ENCODE assay signal across 8 mouse cellular contexts in the genomic region with DNA sequence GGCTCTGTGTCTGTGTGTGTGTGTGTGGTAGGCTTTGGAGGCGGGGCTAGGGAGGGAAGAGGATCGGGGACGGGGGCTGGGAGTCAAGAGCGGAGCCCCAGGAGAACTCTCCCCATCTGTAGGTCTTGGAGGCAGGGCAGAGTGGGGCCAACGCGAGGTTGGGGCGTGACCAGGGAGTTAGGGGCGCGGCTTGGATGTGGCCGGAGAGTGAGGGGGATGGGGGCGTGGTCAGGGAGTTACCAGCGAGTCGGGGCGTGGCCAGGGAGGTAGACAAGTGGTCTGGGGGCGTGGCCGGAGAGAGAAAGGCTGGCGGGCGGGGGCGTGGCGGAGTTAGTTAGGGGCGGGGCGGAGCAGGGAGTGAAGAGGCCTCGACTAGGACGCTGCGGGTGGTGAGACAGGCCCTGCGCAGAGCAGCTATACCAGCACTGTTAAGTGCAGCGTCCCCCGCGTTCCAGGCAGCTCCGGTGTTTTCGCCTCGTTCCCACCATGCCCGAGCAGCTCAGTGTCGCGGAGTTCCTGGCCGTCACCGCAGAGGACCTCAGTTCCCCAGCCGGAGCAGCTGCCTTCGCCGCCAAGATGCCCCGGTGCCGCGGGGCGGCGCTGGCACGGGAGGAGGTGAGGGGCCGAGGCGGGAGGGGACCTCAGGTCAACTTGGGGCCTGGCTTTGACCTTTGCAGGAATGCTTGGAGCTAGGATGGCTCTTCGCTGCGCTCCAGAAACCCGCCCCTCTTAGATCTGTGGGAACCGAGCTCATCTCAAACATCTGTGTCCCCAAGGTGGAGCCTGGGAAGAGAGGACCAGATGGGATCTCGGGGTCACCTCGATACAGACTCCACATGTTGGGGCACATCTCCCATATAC. TPM values are rescaled to one million over a fixed set of nuclear protein-coding genes. Genes with fewer than 3 reads are reported as not detected.
A peak's percentile ranks its signal among the peaks of the same experiment; 100 is the strongest.
DNase-seq lines count a peak whose midpoint lies in the region; ATAC-seq and TF ChIP-seq lines count a peak whose summit lies in the region.

A gene (plus strand): TSS at position 333 of the 861 bp plus-strand sequence.

- peak in 1 of 2 experiments; percentile 35; a peak in 1 of 4 replicates for TF ChIP-seq POLR2A in MEL (IDR thresholded peaks at IDR 0.05; ENCODE audit: control insufficient read depth in 1 of 2, insufficient read depth in 1 of 2, low read depth in 1 of 2, low read length in 2 of 2, poor library complexity in 1 of 2)
- no peak for TF ChIP-seq POLR2A in cerebellum, adult 2 months (IDR thresholded peaks at IDR 0.05; ENCODE audit: borderline replicate concordance, insufficient read depth, low read length)

- peak within 1 kb of the TSS; percentile 66 to 75 for H3K4me3 ChIP-seq in MEL (ENCODE audit: control insufficient read depth in 1 of 2, insufficient read depth in 1 of 2, low read depth in 2 of 2, low read length in 2 of 2)
- peak within 1 kb of the TSS; percentile 53 for H3K4me3 ChIP-seq in cerebellum, adult 2 months (replicated peaks; ENCODE audit: insufficient read depth, low read depth, low read length)
- peak within 1 kb of the TSS; percentile 57 for H3K4me3 ChIP-seq in lung, postnatal 0 days (ENCODE audit: low read depth, low read length)

- TF ChIP-seq CTCF in MEL (IDR thresholded peaks at IDR 0.05 in 2 of 3, conservative IDR thresholded peaks at IDR 0.05 in 1 of 3; ENCODE audit: control insufficient read depth in 1 of 3, insufficient read depth in 1 of 3, low read depth in 2 of 3, low read length in 3 of 3, poor library complexity in 1 of 3, severe bottlenecking in 1 of 3), result peak in 1 of 3 experiments; percentile 39; a peak in 2 of 6 replicates
- no peak for TF ChIP-seq CTCF in cerebellum, adult 2 months (IDR thresholded peaks at IDR 0.05; ENCODE audit: borderline replicate concordance, insufficient read depth, low read depth, low read length)
- TF ChIP-seq CTCF in lung, postnatal 0 days (IDR thresholded peaks at IDR 0.05), result peak; percentile 44

- peaks cover 2 to 10% of the 10 kb centered on the region in 2 experiments; a peak in 2 of 4 replicates for H3K4me1 ChIP-seq in MEL (ENCODE audit: control insufficient read depth in 1 of 2, insufficient read depth in 2 of 2, low read length in 2 of 2)
- no peaks in the 10 kb centered on the region for H3K4me1 ChIP-seq in cerebellum, adult 2 months (ENCODE audit: control insufficient read depth, insufficient read depth, low read length)
- H3K4me1 ChIP-seq in lung, postnatal 0 days (ENCODE audit: insufficient read depth, low read depth, low read length), result no peaks in the 10 kb centered on the region; the same call in 1 of the 2 replicates

- DNase-seq in MEL (ENCODE audit: low read depth, low spot score), result peak; percentile 96
- DNase-seq in cerebellum, adult 2 months, result peak; percentile 67 to 69
- peak; percentile 94 for DNase-seq in forelimb bud, embryonic 11.5 days (ENCODE audit: low read depth, low spot score)
- DNase-seq in layer of hippocampus, adult 9-11 months, result peak; percentile 93
- DNase-seq in lung, postnatal 0 days (ENCODE audit: low spot score), result peak; percentile 99
- peak; percentile 97 for DNase-seq in ovary, postnatal 14 days (ENCODE audit: low spot score)
- DNase-seq in thymus, postnatal 14 days, result peak; percentile 94

- H3K9me3 ChIP-seq in MEL (replicated peaks; ENCODE audit: insufficient read depth, low read length), result no peaks in the 10 kb centered on the region
- H3K9me3 ChIP-seq in lung, postnatal 0 days (ENCODE audit: low read length), result no peaks in the 10 kb centered on the region

- H3K79me2 ChIP-seq in MEL (ENCODE audit: control insufficient read depth, insufficient read depth, low read length, poor library complexity), result no peaks in the 10 kb centered on the region; the same call in 1 of the 2 replicates

- no peak within 1 kb of the TSS for H3K27ac ChIP-seq in MEL (ENCODE audit: control insufficient read depth, low read depth, low read length)
- no peak within 1 kb of the TSS for H3K27ac ChIP-seq in cerebellum, adult 2 months (ENCODE audit: insufficient read depth, low read length)
- H3K27ac ChIP-seq in lung, postnatal 0 days (ENCODE audit: low read length), result peak within 1 kb of the TSS; percentile 74

- peak; percentile 76 to 85 for ATAC-seq in hematopoietic stem cell, adult 5-6 weeks (replicated peaks in 1 of 2; ENCODE audit: insufficient read depth in 1 of 2, low FRiP score in 2 of 2, low TSS enrichment in 1 of 2, low read depth in 1 of 2, poor library complexity in 2 of 2, severe bottlenecking in 2 of 2)
- ATAC-seq in lung, postnatal 0 days, result peak; percentile 92

- 1% methylated on average over 54 of the region's 54 CpGs for WGBS in cerebellum, adult 2 months
- WGBS in lung, postnatal 0 days, result 1% methylated on average over 44 of the region's 54 CpGs

- H3K36me3 ChIP-seq in MEL (ENCODE audit: control insufficient read depth in 1 of 2, insufficient read depth in 2 of 2, low read length in 2 of 2), result peaks cover 0 to 3% of the 10 kb centered on the region in 2 experiments; a peak in 1 of 4 replicates
- no peaks in the 10 kb centered on the region for H3K36me3 ChIP-seq in lung, postnatal 0 days (ENCODE audit: insufficient read depth, low read length)

- peaks cover 0 to 19% of the 10 kb centered on the region in 2 experiments; a peak in 3 of 4 replicates for H3K27me3 ChIP-seq in MEL (ENCODE audit: control insufficient read depth in 1 of 2, insufficient read depth in 2 of 2, low read length in 2 of 2)
- H3K27me3 ChIP-seq in cerebellum, adult 2 months (ENCODE audit: control insufficient read depth, insufficient read depth, low read length), result no peaks in the 10 kb centered on the region
- H3K27me3 ChIP-seq in lung, postnatal 0 days (replicated peaks; ENCODE audit: insufficient read depth, low read length), result no peaks in the 10 kb centered on the region

- H3K4me2 ChIP-seq in lung, postnatal 0 days (replicated peaks; ENCODE audit: low read depth, low read length), result peak within 1 kb of the TSS; percentile 97

- TF ChIP-seq EP300 in MEL (IDR thresholded peaks at IDR 0.05; ENCODE audit: low read depth in 1 of 2, low read length in 2 of 2), result no peak
- TF ChIP-seq EP300 in lung, postnatal 0 days (IDR thresholded peaks at IDR 0.05), result no peak

- no peak for TF ChIP-seq RAD21 in MEL (IDR thresholded peaks at IDR 0.05; ENCODE audit: low read depth, low read length)

- peak within 1 kb of the TSS; percentile 60 for H3K9ac ChIP-seq in MEL (ENCODE audit: control insufficient read depth, low read depth, low read length, poor library complexity, severe bottlenecking)
- H3K9ac ChIP-seq in lung, postnatal 0 days (replicated peaks; ENCODE audit: low read depth), result peak within 1 kb of the TSS; percentile 44

TF ChIP-seq in MEL, 35 proteins besides CTCF, POLR2A, EP300 and RAD21:
- TF ChIP-seq CHD1 (IDR thresholded peaks at IDR 0.05; ENCODE audit: low read depth, low read length), result no peak
- 0 out of 2 replicates have a peak, but pooled peaks have one; percentile 41 for TF ChIP-seq NRF1 (IDR thresholded peaks at IDR 0.05; ENCODE audit: insufficient read depth, low read depth, low read length, poor library complexity, severe bottlenecking)
- TF ChIP-seq MAX (IDR thresholded peaks at IDR 0.05; ENCODE audit: low read length), result 0 out of 2 replicates have a peak, but pooled peaks have one; percentile 15
- TF ChIP-seq TCF12 (IDR thresholded peaks at IDR 0.05; ENCODE audit: low read depth, low read length), result no peak
- TF ChIP-seq ZC3H11A (IDR thresholded peaks at IDR 0.05; ENCODE audit: low read depth, low read length), result no peak

RNA-seq across cellular contexts. Expression of the gene that starts here (rescaled TPM):
- total RNA-seq in MEL (2012; rRNA removed), result 0.03 and 0.04 TPM in 2 replicates
- polyA plus RNA-seq in MEL (2012; ENCODE audit: insufficient read depth in 1 of 2, insufficient read length in 2 of 2, low read depth in 1 of 2, low replicate concordance in 2 of 2, missing spikeins in 1 of 2), result under 1 TPM in 1 of 2 experiments, not detected in 1; 0.33 TPM
- polyA plus RNA-seq in cerebellum, adult 2 months (2012; rRNA removed), result 5.5 and 6.3 TPM in 2 replicates
- total RNA-seq in hematopoietic stem cell, adult 5-6 weeks (2017), result 0.19 and 0.25 TPM in 2 replicates
- polyA plus RNA-seq in lung, postnatal 0 days (2015; fragmentation: Nextera tagmentation; extraction: Ambion mirVana), result 5.4 and 5.5 TPM in 2 replicates

Comparison
In these comparisons a context has a peak if more than half of its experiments do, and no peak if none do; other contexts are left out.
1. Peak in DNase-seq, H3K4me3 ChIP-seq and H3K9ac ChIP-seq in MEL; RNA of the gene not detected or under 1 TPM.
2. Peak in ATAC-seq in hematopoietic stem cell, adult 5-6 weeks; RNA of the gene not detected or under 1 TPM.